Mouse (Mus musculus) brain, embryonic 14.5 days (tissue): Measurements from ENCODE around the gene Mfsd14b.

Source experiments
- CTCF ChIP-seq: fragments of 200-500 bp; IDR thresholded peaks from 2 replicates; pipeline ENCODE4 v1.5.1; 2012; ENCODE audit warnings: inconsistent platforms, mild to moderate bottlenecking, moderate library complexity, borderline replicate concordance; ENCODE audit not compliant: insufficient read depth, insufficient read length; ENCODE audit errors: extremely low read depth
- POLR2A ChIP-seq: fragments of 200-500 bp; IDR thresholded peaks from 2 replicates; pipeline ENCODE4 v1.6.1; 2012; ENCODE audit warnings: mild to moderate bottlenecking, inconsistent platforms, borderline replicate concordance; ENCODE audit not compliant: poor library complexity, insufficient read depth, insufficient read length, severe bottlenecking; ENCODE audit errors: extremely low read depth

- no peak for TF ChIP-seq CTCF
- TF ChIP-seq POLR2A: no peak
These were observed 37.2 kb upstream of the Mfsd14b start, which contains the start of gene Olfr466 for GRCm38 (mm10) chr13:65149940-65150339.
